Mouse (Mus musculus) mesoderm, embryonic 11.5 days (tissue): ENCODE results near the gene Gm32742.

Experiments used
- DNase-seq: peaks from one replicate; pipeline ENCODE4 v3.0.0-alpha.2; 2012; ENCODE audit warnings: low read depth, low spot score

The Gm32742 gene

DNA sequence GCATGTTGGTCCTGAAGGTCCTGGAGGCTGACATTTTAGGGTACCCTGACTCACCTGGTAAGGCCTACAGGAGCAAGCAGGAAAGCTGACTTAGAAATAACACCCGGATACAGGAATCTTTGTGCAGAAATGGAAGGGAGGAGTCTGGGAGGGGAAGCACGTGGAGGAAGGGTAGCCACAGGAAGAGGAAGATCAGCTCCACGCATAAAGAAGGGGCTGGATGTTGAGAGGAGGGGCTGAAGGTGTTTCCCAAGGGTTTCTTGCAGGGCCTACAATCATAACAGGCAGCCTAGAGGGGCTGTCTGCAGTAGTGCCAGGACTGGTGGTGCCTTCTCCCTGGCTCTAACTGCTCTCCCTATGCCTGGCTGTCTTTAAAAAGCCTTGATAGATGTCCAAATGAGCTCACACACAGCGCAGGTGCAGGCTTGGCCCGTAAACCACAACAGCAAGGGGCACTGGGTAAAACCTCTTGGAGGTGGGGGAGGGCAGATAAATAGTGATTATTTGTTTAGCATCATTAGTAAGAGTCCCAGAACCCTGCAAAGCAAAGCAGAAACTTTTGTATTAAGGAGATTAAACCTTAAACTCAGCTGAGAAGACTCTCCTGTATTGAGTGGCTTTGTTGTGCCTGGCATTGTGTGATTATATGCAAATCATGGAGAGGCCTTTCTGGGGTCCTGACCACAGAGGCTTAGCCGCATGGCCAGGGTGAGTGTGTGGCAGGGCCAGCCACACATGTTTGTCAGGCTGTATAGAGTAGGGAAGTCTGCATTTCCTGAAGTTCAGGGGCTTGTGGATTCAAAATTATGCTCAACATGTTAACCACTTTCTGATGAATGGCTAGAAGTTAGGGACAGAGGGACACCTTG, at the start of gene Gm32742:
TSS of gene Gm32742 (minus strand) at position 206 of the 869 bp plus-strand sequence.
- DNase-seq, result no peak

DNA sequence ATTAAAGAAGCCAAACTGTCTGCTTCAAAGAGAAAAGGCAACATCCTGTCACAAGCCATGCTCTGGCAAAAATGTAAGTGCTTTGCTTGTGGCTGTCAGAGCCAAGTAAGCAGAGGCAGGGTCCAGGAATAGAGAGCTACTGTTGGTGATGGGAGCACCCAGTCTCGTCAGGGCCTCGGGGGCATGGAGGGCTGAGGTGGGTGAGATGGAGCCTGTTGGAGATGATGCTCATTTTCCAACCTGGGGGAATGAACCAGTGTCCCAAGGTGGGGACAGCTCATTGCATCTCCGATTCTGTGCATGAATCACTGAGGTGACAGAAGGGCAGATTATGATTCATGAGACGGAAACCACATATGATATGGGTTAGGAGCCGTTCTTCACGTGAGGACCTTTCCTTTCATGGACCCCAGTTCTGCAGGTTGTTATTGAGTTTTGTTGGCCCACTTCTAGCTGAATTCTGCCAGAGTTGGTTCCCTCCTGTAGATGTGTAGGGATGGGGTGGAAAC, 48.5 kb upstream of the Gm32742 start:
- no peak for DNase-seq

DNA sequence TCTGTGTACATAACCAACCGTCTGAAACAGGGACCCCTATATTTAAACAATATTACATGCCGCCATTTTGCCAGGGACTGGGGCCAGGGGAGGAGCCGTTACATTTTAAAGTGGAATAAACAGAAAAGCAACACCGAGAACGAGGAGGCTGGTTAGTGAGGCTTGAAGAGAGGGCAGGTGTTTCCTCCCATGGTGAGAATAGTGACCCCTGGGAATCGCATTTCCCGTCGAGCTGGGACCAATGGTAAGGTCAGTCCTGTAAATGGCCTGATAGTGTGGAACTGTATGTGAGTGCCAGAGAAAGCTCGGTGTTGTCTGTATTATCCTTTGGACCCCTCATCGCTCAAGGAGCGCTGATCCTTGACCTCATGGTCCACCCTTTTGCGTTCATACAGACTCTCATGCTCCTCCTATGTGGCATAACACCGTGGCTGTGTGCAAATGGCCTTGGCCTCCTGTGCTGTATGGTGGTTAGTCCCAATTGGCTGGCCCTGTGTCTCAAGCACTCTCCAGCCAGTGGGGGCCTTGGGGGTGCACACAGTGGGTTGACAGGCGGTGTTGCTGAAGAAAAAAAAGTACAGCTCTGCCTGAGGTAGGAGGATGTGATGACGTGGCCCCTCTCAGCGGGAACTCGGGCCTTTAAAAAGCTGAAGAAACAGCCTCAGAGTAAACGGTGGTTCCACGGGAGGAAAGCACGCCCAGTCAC, 47.9 kb upstream of the Gm32742 start, which contains the start of gene Pou2af1:
TSS of gene Pou2af1 (plus strand) at position 686 of the 706 bp plus-strand sequence.
- DNase-seq, result no peak

DNA sequence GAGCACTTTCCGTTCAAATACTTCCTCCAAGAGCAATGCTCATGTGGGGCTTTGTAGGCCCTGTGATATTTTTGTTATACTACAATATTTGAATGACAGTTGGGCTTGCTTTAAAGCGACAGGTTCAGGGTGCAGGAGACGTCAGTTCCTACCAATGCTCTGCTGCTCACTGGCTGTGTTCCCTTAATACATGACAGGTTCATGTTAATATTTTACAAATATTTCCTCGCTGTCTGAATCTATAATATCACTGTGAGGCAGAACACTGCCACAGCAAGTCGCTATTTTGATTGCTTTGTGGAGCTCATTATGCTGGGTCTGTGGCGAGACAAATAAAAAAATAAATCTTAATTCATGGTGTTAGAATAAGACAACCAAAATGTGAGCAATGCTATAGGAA, 45.9 kb upstream of the Gm32742 start:
- no peak for DNase-seq

DNA sequence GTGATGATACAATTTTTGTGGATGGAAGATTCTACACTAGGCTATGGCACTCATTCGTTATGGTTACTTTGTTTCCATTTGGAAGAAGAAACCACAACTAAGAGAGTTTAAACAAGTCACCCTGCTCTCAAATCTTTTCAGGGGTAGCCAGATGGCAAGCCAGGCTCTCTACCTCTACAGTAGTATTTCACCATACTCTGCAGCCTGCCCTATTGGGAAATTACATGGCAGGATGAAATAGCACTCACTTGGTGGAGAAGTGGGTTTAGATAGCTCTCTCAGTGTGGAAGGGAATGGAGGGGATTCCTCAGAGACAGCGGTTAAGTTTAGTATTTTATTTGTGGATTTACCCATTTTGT, 43.6 kb upstream of the Gm32742 start:
- no peak for DNase-seq

DNA sequence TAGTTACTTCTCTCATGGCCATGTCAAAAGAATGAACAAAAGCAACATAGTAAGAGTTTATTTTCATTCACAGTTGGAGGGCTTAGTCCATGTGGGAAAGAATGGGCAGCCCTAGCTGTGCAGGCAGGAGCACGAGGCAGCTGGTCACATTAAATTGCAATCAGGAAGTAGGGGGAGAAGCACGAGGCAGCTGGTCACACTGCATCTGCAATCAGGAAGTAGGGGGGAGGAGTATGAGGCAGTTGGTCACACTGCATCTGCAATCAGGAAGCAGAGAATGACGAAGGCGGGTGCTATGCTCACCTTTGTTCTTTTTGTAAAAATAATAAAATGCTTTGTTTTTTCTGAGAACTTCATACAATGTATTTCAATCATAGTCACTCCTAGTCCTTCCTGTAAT, 29.5 kb upstream of the Gm32742 start:
- DNase-seq, result no peak

DNA sequence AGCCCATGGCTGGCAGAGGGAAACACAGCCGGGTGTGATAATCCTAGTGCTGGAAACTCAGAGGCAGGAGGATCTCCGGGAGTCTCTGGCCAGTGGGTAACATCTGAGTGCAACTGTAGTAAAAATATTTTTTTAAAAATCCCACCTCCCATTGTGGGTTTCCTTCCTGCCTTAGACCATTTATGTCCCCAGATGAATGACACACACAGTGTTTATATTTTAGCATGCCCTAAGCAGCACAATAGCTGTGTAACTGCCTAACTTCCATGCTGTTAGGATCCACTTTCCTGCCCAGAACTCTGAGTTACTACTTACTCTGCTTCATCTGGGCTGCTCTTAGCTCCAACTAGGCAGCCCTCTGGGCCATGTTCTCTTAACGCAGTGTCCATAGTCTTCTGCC, 25.3 kb upstream of the Gm32742 start:
- no peak for DNase-seq

DNA sequence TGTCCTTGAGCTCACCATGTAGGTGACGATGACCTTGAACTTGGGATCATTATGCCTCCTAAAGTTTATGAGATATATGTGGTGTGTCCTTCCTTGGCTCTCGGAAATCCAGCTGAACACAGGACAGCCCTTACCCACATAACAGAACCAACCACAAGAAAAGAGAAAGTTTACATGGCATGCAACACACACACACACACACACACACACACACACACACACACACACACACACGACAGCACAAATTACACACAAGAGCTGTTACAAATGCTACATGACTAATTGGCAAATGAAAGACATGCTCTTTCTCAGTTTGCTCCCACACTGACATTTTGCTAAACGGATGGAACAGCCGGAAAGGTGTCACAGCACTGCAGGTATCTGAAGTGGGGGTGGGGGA, 20.6 kb upstream of the Gm32742 start:
- DNase-seq, result no peak

DNA sequence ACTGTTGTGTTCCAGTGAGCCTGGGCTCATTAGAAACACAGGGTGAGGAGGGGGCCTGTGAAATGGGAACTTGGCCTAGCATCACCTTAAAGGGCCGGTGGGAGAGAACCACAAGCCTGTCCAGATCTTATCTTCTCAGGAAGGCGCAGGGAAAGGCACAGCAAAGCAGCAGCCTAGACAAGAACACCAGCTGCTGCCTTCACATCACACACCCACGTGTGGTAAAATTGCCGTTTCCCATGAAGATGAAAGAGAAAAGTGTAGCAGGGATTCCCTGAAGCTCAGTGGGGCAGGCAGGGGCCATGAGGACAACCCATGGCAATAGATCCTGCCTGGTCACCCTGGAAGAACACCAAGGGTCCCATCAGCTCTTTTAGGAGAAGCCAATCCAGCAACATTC, 20.1 kb upstream of the Gm32742 start:
- no peak for DNase-seq

DNA sequence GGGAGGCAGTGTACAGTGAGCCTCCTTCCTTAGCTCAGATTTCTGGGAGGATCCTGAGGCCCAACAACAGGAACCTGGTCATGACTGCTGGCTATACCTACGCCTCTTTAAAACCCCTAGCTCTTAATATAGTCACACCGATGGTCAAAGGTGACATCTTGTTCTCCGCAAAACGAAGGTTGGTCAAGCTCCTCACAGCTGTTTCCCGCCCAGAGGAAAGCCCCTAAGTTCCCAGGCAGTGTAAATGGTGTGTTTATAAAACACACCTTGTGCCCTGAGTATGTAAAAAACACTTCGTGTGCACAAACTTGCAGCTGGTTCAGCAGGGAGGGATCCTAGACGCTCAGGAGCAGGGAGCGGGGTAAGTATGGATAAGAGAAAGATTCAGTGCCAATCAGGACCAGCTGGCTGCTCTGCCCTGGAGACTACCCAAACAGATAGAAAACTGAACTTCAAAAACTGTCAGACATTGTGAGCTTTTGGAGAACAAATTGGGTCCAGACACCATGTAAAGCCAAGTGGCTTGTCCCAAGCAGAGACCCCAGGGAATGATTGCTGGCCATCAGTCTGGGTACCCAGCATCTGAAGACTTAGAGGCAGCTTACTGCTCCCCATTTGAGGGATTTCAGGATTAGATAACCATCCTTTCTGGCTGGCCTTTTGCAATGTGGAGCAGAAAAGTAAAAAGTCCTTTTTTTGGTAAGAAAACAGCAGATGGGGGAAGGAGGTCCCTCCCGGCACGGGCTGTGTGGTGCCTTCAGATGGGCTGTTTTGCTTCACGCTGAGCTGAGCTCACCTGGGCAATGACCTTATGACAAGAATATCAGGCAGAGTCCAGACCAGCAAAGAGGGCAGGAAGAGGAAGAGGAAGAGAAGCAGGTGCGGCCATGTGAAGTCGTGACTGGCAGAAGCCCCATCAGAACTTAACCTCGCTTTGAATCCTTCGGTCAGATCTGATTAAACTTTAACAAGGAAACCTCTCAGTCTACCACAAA, 17.7 kb upstream of the Gm32742 start:
- no peak for DNase-seq

- no peak for DNase-seq
These were observed 15.3 kb upstream of the Gm32742 start for GRCm38 (mm10) chr9:51180621-51181020.

GRCm38 (mm10) chr9:51178297-51178696, 13.0 kb upstream of the Gm32742 start:
- DNase-seq, result no peak

DNA sequence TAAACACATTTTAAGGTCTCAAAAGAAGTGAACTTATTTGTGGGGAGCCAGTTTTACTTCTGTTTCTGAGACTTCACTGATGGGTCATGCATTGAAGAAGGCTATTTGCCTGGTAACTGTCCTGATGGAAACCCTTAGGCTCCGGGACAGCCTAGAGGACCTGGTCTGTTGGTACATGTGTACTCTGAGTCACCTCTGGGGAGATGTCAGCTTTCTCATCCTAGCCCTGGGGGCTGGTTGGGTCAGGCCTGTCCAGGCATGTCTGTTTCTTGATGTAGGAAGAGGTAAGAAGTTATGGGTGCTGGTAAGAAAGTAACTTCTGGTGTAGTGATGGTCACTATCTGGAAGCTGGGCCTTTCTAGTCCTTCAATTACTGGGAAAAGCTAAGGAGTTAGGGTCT, 10.4 kb upstream of the Gm32742 start:
- DNase-seq, result no peak

DNA sequence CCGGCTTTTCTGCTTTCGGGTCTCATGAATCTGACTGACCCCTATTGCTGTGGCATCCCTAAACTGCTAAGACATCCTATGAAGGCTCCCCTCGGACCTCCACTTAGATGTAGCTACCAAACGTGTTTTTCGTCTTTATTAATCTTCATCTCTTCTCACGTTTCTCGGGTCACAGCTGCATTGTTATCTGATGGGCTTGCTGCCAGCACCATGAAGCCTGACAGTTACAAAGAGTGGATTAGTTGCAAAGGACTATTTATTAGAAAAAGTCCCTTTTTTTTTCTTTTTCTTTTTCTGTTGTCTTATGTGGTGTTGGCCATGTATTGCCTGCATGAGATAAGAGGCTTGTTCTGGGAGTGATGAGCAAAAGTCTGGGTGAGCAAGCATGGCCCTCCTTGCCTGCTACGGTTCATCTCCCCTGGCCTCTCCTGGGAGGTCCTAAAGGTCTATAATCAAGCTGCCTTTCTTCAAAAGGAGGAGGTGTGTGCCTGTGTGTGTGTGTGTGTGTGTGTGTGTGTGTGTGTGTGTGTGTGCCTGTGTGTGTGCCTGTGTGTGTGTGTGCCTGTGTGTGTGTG, 9.7 kb upstream of the Gm32742 start:
- no peak for DNase-seq

DNA sequence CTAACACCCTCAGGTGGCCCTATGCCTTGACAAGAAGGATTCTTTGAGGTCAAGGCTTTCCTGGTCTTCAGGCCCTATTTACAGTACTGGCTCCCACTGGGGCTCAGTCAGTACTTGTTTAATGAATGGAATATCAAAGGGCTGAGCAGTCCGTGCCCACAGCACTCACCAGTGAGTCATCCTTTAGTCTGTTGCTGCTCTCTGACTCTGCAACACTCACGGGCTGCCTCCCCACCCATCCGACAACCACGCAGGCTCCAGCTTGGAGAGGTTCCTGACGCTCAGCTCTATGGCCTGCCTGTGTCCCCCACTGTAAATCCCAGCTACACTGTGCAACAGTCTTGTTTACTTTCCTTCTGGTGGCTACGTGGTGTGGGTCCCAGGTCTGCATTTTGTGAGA, 5.0 kb upstream of the Gm32742 start:
- no peak for DNase-seq

DNA sequence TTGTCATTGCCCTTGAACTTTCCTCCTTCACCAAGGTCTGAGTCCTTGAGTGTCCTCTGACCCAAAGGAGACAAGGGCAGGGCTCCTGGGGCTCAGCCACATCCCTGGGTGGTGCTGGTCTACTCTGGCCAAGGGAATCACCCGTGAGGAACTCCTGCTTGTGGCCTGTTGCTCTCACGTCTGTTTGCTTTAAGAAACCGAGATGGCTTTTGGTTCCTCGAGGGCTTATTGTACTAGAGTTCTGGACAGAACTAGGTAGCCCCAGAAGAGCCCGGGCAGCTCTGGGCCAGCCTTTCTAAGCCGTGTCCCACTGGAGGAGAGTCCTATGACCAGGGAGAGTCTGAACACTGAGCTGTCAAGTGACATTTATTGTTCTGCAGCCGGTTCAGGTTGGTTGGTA, 3.8 kb upstream of the Gm32742 start:
- no peak for DNase-seq

- DNase-seq, result no peak
These were observed 3.4 kb upstream of the Gm32742 start for GRCm38 (mm10) chr9:51168698-51169097.

DNA sequence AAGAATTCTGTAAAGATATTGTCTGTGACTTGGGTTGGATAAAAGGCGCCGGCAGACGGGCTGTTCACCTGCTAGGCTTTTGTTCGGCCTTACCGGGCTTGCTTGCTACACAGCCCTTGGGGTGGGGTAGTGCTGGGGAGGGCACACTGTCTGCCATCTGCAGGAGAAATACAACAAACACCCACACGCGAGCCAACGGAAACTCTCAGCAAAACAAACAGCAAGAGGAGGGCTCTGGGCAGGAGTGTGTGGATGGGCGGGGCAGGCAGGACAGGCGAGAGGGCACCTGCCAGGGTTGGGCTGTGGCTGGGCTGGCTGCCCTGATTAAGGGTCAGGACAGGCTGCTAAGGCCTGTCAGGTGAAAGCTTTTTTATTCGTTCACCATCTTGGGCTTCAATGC, 2.6 kb upstream of the Gm32742 start:
- no peak for DNase-seq

DNA sequence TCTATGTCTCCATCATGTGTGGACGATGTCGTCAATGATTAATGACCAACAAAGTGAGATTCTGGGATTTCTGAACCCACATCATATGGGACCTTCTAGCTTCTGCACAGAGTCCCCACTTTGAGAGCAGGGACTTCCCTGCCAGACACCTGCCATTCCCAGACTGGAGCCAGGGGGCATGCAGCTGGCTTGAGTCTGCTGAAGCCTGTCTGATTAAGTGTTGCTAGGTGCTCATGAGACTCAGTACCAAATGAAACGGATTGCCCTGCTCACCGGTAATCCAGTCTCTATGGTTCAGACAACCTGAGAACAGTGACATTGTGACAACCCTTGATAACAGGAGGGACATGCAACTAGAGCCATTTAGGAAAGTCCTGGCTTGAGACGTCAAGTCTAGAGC, 1.3 kb downstream of the Gm32742 start:
- no peak for DNase-seq

DNA sequence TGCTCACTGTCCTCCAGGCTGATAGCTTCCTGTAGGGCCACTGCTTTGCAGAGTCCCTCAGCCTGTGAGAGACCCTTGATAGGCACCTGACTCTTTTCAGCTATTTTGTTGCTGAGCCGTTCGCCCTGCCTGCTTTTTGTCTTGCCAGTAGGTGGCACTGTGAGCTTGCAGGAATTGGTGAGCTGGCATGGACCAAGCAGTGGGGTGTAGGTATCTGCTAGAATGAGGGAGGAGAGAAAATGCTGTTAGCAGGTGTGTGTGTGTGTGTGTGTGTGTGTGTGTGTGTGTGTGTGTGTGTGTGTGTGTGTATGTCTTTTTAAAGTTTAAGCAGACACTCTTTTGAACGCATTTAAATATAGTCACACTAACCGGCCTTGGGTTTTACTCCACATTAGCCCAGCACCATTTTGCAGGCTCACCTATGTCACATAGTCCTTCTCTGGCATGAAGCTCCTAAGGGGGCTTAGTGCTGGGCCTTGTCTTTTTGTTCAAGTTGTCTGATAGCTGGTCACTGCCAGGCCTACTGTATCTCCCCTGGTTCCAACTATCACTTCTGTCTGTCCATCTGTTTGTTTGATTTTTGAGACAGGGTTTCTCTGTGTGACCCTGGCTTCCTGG, 3.4 kb downstream of the Gm32742 start:
- DNase-seq, result peak; percentile 81
